Mouse (Mus musculus) bone marrow, adult 2 months (tissue): ENCODE measurements around the gene Ifna1. TPM values are rescaled to one million over a fixed set of nuclear protein-coding genes. Genes with fewer than 3 reads are reported as not detected.
A peak's percentile ranks its signal among the peaks of the same experiment; 100 is the strongest.

Source experiments
- H3K27ac ChIP-seq: fragments of 200-500 bp; 2 replicates; pipeline ENCODE4 v1.5.1; 2012; ENCODE audit warnings: low read depth, mild to moderate bottlenecking, control low read depth, inconsistent platforms, low read length; ENCODE audit not compliant: control insufficient read depth, poor library complexity, insufficient read depth
- H3K4me1 ChIP-seq: fragments of 200-500 bp; 2 replicates; pipeline ENCODE4 v1.6.1; 2011; ENCODE audit warnings: low read length; ENCODE audit not compliant: control insufficient read depth, insufficient read depth
- H3K4me3 ChIP-seq: fragments of 200-500 bp; replicated peaks from 2 replicates; pipeline ENCODE3; 2011; ENCODE audit warnings: mild to moderate bottlenecking, low read depth, low read length, control low read depth; ENCODE audit not compliant: control insufficient read depth
- CTCF ChIP-seq: fragments of 200-500 bp; IDR thresholded peaks from 2 replicates; pipeline ENCODE4 v1.5.1; 2011; ENCODE audit warnings: low read length, control low read depth; ENCODE audit not compliant: control insufficient read depth, insufficient read depth
- POLR2A ChIP-seq: fragments of 200-500 bp; IDR thresholded peaks from 2 replicates; pipeline ENCODE4 v1.6.1; 2011; ENCODE audit warnings: low read depth, mild to moderate bottlenecking, control low read depth, low read length, borderline replicate concordance; ENCODE audit not compliant: control insufficient read depth
- WGBS: fragments of 180-500 bp; shearing (Covaris S2); methylation state at CpG from one replicate; pipeline ENCODE4 v1.1.7; 2018; 5-methylcytosine and 5-hydroxymethylcytosine counted together
- polyA plus RNA-seq: library from polyadenylated mRNA; stranded (reverse); fragments of >200 nt; gene quantifications from 2 replicates; pipeline ENCODE4 v1.2.4, GENCODE M21; 2011; ENCODE audit warnings: low replicate concordance; ENCODE audit not compliant: missing spikeins, insufficient read depth, insufficient read length

The Ifna1 gene
- polyA plus RNA-seq, 1 experiment = not detected

DNA sequence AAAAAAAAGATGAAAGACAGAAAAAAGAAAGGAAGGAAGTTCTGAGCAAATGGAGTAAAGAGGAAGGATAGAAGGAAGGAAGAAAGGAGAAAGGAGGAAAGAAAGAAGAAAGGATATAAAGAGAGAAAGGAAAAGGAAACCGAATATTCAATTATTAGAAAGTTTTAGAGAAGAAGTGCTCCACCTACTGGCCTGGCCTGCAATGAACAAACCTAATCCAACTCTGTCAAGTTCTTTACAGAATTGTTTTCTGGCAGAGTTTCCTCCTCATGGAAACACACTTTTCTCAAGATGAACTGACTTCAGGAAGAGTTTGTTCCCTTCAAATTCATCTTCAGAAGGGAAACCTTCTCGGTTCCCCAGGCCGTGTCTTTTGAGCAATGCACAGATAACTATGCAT lies 11.1 kb upstream of the Ifna1 start:
- WGBS = 36% methylated on average over 3 of the region's 3 CpGs
- Histone ChIP-seq H3K4me1 (no peaks in the 10 kb centered on the region), H3K27ac (no peak overlapping the region), H3K4me3 (no peak overlapping the region)
- TF ChIP-seq CTCF (no peak), POLR2A (no peak)

GRCm38 (mm10) chr4:88840058-88840457 lies 9.8 kb upstream of the Ifna1 start:
- TF ChIP-seq POLR2A (no peak), CTCF (no peak)
- Histone ChIP-seq H3K4me1 (no peaks in the 10 kb centered on the region), H3K4me3 (no peak overlapping the region), H3K27ac (no peak overlapping the region)
- WGBS = 30% methylated on average over 3 of the region's 3 CpGs

- no peaks in the 10 kb centered on the region for H3K4me1 ChIP-seq
- no peak within 1 kb of the TSS for H3K27ac ChIP-seq
- TF ChIP-seq CTCF (no peak), POLR2A (no peak)
- WGBS = 69% methylated on average over 2 of the region's 2 CpGs
- no peak within 1 kb of the TSS for H3K4me3 ChIP-seq
These were observed 8.4 kb upstream of the Ifna1 start, which contains the start of gene Ifna4 for GRCm38 (mm10) chr4:88841438-88841911. TSS of gene Ifna4 (plus strand) at chr4:88841861.

GRCm38 (mm10) chr4:88845334-88845733 lies 4.6 kb upstream of the Ifna1 start:
- Histone ChIP-seq H3K27ac (no peak overlapping the region), H3K4me1 (no peaks in the 10 kb centered on the region), H3K4me3 (no peak overlapping the region)
- WGBS = 30% methylated on average over 2 of the region's 2 CpGs
- TF ChIP-seq CTCF (no peak), POLR2A (no peak)

DNA sequence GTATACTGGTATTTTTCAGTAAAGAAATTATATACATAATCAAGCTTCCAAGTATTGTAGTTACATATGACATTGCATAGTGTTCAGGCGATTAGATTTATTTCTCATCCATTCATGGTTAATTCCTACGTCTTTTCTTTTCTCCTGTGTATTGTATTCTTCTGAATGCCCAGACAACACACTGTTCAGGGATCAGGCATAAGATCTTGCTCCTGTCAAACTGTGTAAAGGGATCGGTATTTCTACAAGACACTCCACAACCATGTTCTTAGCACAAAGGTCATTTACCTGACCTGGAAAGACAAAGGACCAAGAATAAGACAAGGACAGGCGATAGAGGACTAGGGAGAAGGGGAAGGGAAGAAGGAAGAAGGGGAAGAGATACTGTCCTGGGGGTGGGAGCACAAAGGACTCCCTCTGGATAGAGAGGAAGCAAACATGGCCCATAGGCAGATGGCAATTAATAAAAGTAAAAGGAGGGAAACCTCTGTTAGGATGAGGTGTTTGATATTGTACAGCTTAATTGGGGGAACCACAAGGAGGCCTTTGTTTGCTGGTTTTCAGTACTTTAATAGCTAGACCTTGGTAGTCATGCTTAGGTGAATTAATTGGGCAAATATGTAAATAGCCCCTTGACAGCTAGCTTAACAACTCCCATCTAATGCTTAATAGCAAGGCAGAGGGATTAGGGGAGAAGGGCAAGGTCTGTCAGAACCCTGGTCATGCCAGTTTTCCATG lies 1.3 kb downstream of the Ifna1 start:
- Histone ChIP-seq H3K4me1 (no peaks in the 10 kb centered on the region), H3K27ac (no peak overlapping the region), H3K4me3 (no peak overlapping the region)
- TF ChIP-seq CTCF (no peak), POLR2A (no peak)
- WGBS = 85% methylated on average over 4 of the region's 4 CpGs

GRCm38 (mm10) chr4:88859214-88859613 lies 9.3 kb downstream of the Ifna1 start:
- TF ChIP-seq POLR2A (no peak), CTCF (no peak)
- Histone ChIP-seq H3K4me1 (no peaks in the 10 kb centered on the region; the same call in 1 of the 2 replicates), H3K27ac (no peak overlapping the region), H3K4me3 (no peak overlapping the region)

DNA sequence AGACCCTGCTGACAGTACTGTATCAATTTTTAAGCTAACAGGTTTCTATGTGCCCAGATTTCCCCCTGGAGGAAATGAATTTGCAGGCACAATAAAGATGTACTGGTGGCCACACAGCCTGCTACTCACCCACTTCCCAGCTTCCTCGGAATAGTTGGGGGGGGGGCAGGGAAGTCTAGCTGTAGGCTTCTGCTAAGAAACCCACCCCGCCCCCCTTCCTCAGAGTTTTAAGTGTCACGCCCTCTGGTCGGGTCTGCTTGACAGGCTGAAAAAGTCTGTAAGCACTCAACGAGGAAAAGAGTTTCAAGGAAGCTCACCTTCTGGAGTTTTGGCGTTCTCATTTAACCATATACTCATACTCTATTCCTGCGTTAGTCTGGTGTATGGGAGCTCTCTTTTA lies 13.4 kb downstream of the Ifna1 start:
- WGBS = 29% methylated on average over 7 of the region's 7 CpGs
- H3K4me3 ChIP-seq = no peak overlapping the region
- H3K27ac ChIP-seq = no peak overlapping the region
- TF ChIP-seq POLR2A (no peak), CTCF (no peak)
- peaks cover 1% of the 10 kb centered on the region; the same call in 1 of the 2 replicates for H3K4me1 ChIP-seq

GRCm38 (mm10) chr4:88864599-88864998 lies 14.7 kb downstream of the Ifna1 start:
- WGBS = 2% methylated on average over 9 of the region's 9 CpGs
- H3K4me3 ChIP-seq = peak overlapping the region; percentile 42
- TF ChIP-seq POLR2A (no peak), CTCF (no peak)
- peaks cover 1% of the 10 kb centered on the region; the same call in 1 of the 2 replicates for H3K4me1 ChIP-seq
- peak overlapping the region; percentile 22; the same call in 1 of the 2 replicates for H3K27ac ChIP-seq

DNA sequence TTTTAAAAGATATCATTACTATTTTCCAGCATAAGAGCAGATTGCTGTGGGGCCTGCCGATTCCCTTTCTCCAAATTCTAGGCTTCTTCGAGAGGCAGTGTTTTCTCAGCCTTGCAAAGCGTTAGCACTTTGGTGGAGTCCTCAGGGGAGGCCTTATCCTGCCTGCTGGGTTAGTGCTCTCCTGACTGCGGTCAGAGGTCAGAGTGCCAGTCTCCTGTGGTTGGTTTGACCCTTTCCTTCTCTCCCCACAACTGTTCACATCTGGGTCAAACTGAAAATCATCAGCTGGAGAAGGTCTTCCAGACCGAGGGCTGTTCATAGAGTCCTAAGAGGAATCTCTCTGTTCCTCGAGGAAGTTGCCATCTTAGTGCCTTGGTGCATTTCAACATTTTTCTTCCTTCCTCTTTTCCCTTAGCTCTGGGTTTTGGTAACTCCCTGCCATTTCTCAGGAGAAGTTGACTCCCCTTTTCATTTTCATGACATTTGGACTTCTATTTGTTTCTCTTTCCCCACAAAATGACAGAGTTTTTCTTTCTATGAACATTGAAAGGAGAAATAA lies 15.2 kb downstream of the Ifna1 start:
- Histone ChIP-seq H3K27ac (peak overlapping the region; percentile 76), H3K4me1 (peaks cover 1% of the 10 kb centered on the region; the same call in 1 of the 2 replicates), H3K4me3 (peak overlapping the region; percentile 3)
- TF ChIP-seq POLR2A (no peak), CTCF (no peak)
- WGBS = 2% methylated on average over 6 of the region's 6 CpGs
